Mouse (Mus musculus): ENCODE data around the gene Asap2. TPM values are rescaled to one million over a fixed set of nuclear protein-coding genes. Genes with fewer than 3 reads are reported as not detected.

Asap2 gene
- polyA plus RNA-seq, 1 experiment: 5.6 TPM

DNA sequence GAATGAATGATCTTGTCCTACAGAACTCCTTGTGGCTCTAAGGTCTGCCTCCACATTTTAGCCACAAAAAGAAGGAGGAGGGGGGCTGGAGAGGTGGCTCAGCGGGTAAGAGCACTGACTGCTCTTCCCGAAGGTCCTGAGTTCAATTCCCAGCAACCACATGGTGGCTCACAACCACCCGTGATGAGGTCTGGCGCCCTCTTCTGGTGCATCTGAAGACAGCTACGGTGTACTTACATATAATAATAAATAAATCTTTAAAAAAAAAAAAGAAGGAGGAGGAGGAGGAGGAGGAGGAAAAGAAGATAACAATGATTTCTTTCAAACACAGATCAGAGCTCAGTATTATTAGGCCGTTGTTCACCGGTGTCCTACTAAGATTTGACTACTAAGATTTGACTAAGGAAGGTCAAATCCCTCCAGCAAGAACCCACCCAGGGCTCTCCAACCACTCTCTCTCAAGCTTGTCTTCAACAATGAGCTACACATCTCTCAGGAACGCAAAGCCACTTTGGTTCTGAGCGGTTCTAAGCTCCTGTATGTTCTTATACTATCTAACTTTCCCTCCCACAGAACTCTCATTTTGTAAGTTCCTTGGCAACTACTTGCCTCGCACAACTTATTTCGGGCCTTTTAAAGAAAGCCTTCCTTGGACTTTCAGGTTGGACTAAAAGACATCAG, 294.6 kb downstream of the Asap2 start, which contains the start of gene Cpsf3:
Cpsf3 (plus strand) TSS at position 631 of the 681 bp plus-strand sequence.
- no peak for TF ChIP-seq FOSL1 (IDR thresholded peaks at IDR 0.05; ENCODE audit: insufficient read depth, low read length, poor library complexity, severe bottlenecking)
- no peak for TF ChIP-seq CEBPB (IDR thresholded peaks at IDR 0.05; ENCODE audit: low read depth)
- no peak for TF ChIP-seq MYOD1 (IDR thresholded peaks at IDR 0.05; ENCODE audit: control insufficient read depth, insufficient read length, low read depth)
- TF ChIP-seq USF1 (IDR thresholded peaks at IDR 0.05; ENCODE audit: low read depth): no peak
- TF ChIP-seq MAX (IDR thresholded peaks at IDR 0.05): no peak
- no peak for TF ChIP-seq CTCF (IDR thresholded peaks at IDR 0.05; ENCODE audit: control insufficient read depth, insufficient read depth, insufficient read length)
- TF ChIP-seq MYOG (IDR thresholded peaks at IDR 0.05; ENCODE audit: control insufficient read depth, extremely low read depth, insufficient read length): no peak
- H3K27me3 ChIP-seq (ENCODE audit: control insufficient read depth, insufficient read depth, insufficient read length): no peaks in the 10 kb centered on the region
- H3K4me3 ChIP-seq (ENCODE audit: insufficient read depth, poor library complexity, severe bottlenecking): peak within 1 kb of the TSS; percentile 80
- peak within 1 kb of the TSS; percentile 95 for H3ac ChIP-seq (ENCODE audit: control insufficient read depth, insufficient read length, low read depth)
- peaks cover 21% of the 10 kb centered on the region for H3K79me3 ChIP-seq (ENCODE audit: low read depth)
- H3K79me2 ChIP-seq (ENCODE audit: control insufficient read depth, insufficient read depth): peaks cover 50% of the 10 kb centered on the region
- peaks cover 10% of the 10 kb centered on the region for H3K36me3 ChIP-seq (ENCODE audit: control insufficient read depth, insufficient read depth)

DNA sequence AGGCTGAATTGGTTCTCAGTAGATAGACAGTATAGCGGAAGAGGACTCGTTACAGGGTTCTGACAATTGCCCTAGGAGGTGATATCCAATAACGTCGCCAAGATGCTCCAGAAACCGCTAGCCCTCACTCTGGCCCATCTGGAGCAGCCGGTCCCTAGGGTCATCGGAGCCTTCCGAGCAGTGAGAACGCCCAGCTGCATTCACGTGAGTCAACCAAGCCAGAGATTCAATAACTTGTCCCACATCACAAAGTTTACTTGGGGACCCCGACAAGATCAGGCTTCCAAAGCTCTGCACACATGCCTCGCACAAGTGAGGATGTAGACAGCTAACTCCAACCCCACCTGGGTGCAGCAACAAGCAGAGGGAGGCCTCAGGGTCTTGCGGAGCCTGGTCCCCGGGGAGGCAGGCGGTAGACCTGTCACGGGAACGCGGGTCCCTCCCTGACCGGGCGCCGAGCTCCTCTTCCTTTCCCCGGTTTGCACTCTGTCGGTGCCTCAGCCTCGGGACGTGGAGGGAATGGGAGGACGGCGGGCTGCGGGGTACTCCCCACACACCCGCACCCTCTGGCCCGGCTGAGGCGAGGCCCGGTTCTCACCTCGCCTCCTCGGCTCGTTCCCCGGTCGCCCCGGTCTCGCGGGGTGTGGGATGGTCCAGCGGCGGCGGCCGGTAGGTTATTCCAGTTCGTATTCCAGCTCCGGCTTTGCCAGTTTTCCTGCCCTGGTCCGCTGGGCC, 295.4 kb downstream of the Asap2 start:
- no peak for TF ChIP-seq FOSL1 (IDR thresholded peaks at IDR 0.05; ENCODE audit: insufficient read depth, low read length, poor library complexity, severe bottlenecking)
- Histone ChIP-seq H3K36me3 (ENCODE audit: control insufficient read depth, insufficient read depth) (peaks cover 16% of the 10 kb centered on the region), H3K4me3 (ENCODE audit: insufficient read depth, poor library complexity, severe bottlenecking) (peak overlapping the region; percentile 80), H3K79me2 (ENCODE audit: control insufficient read depth, insufficient read depth) (peaks cover 52% of the 10 kb centered on the region), H3ac (ENCODE audit: control insufficient read depth, insufficient read length, low read depth) (peak overlapping the region; percentile 95), H3K79me3 (ENCODE audit: low read depth) (peaks cover 21% of the 10 kb centered on the region), H3K27me3 (ENCODE audit: control insufficient read depth, insufficient read depth, insufficient read length) (no peaks in the 10 kb centered on the region)

DNA sequence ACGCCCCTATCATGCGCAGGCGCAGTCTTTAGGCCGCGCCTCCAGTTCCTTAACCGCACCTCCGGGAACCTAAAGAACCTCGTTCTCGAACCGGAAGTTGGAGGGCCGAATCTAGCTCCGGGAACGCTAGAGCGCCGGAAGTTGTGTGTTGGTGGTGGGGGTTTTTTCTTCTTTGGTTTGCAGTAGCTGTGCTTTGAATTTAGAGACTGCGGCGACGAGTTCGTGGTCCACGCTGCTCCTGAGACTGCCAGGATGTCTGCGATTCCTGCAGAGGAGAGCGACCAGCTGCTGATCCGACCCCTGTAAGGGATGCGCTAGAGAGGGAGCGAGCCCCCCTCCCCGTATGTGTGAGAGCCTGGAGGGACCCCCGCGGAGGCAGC, 296.0 kb downstream of the Asap2 start, which contains the start of gene Itgb1bp1:
Itgb1bp1 (minus strand) TSS at position 42 of the 380 bp plus-strand sequence.
- Histone ChIP-seq H3K36me3 (ENCODE audit: control insufficient read depth, insufficient read depth) (peaks cover 21% of the 10 kb centered on the region), H3K4me3 (ENCODE audit: insufficient read depth, poor library complexity, severe bottlenecking) (peak within 1 kb of the TSS; percentile 80), H3K79me2 (ENCODE audit: control insufficient read depth, insufficient read depth) (peaks cover 52% of the 10 kb centered on the region), H3K27me3 (ENCODE audit: control insufficient read depth, insufficient read depth, insufficient read length) (no peaks in the 10 kb centered on the region), H3K79me3 (ENCODE audit: low read depth) (peaks cover 21% of the 10 kb centered on the region), H3ac (ENCODE audit: control insufficient read depth, insufficient read length, low read depth) (peak within 1 kb of the TSS; percentile 95)
- TF ChIP-seq FOSL1 (IDR thresholded peaks at IDR 0.05; ENCODE audit: insufficient read depth, low read length, poor library complexity, severe bottlenecking): no peak
- no peak for TF ChIP-seq CEBPB (IDR thresholded peaks at IDR 0.05; ENCODE audit: low read depth)
- peak; percentile 48 for TF ChIP-seq MAX (IDR thresholded peaks at IDR 0.05)

- TF ChIP-seq CEBPB (IDR thresholded peaks at IDR 0.05; ENCODE audit: low read depth): no peak
- TF ChIP-seq MAX (IDR thresholded peaks at IDR 0.05): peak; percentile 91
- TF ChIP-seq USF1 (IDR thresholded peaks at IDR 0.05; ENCODE audit: low read depth): peak; percentile 40
- TF ChIP-seq FOSL1 (IDR thresholded peaks at IDR 0.05; ENCODE audit: insufficient read depth, low read length, poor library complexity, severe bottlenecking): no peak
- no peak for TF ChIP-seq CTCF (IDR thresholded peaks at IDR 0.05; ENCODE audit: control insufficient read depth, insufficient read depth, insufficient read length)
- TF ChIP-seq MYOD1 (IDR thresholded peaks at IDR 0.05; ENCODE audit: control insufficient read depth, insufficient read length, low read depth): no peak
- TF ChIP-seq MYOG (IDR thresholded peaks at IDR 0.05; ENCODE audit: control insufficient read depth, extremely low read depth, insufficient read length): no peak
- Histone ChIP-seq H3ac (ENCODE audit: control insufficient read depth, insufficient read length, low read depth) (peak overlapping the region; percentile 95), H3K79me3 (ENCODE audit: low read depth) (peaks cover 21% of the 10 kb centered on the region), H3K4me3 (ENCODE audit: insufficient read depth, poor library complexity, severe bottlenecking) (peak overlapping the region; percentile 80), H3K36me3 (ENCODE audit: control insufficient read depth, insufficient read depth) (peaks cover 26% of the 10 kb centered on the region), H3K27me3 (ENCODE audit: control insufficient read depth, insufficient read depth, insufficient read length) (no peaks in the 10 kb centered on the region), H3K79me2 (ENCODE audit: control insufficient read depth, insufficient read depth) (peaks cover 52% of the 10 kb centered on the region)
These were observed 296.7 kb downstream of the Asap2 start for GRCm38 (mm10) chr12:21286712-21287650.

DNA sequence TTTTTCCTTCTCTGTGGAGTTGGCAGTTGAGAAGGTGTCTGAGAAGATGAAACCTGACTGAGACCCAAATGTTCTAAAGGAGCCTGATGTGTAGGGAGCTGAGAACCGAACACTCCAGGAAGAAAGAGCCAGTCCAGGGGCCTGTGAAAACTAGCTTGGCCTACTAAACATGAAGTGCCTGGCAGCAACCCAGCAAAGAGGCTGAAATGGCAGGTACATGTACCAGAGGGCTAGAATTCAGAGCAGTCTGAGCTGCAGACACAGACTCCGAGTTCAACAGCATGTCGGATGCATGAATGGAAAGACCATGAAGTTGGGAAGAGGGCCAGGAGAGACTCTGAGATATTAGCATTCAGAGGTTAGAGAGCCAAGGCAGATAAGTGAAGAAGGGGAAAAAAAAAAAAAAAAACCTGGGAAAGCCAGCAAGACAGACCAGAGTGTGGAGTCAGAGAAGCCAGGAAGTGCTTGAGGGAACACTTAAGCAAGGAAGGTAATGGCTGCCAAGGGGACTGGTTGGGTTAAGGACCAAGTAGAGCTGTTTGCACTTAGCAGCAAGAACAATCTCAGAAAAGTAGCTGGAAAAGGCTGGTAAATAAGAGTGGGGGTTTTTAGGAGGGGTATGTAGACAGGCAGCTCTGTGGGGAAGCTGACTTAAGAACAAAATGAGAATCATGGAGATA, 298.6 kb downstream of the Asap2 start:
- H3K36me3 ChIP-seq (ENCODE audit: control insufficient read depth, insufficient read depth): peaks cover 44% of the 10 kb centered on the region
- no peak overlapping the region for H3K4me3 ChIP-seq (ENCODE audit: insufficient read depth, poor library complexity, severe bottlenecking)
- no peak overlapping the region for H3ac ChIP-seq (ENCODE audit: control insufficient read depth, insufficient read length, low read depth)
- no peaks in the 10 kb centered on the region for H3K27me3 ChIP-seq (ENCODE audit: control insufficient read depth, insufficient read depth, insufficient read length)
- TF ChIP-seq MAX (IDR thresholded peaks at IDR 0.05): no peak
- peaks cover 21% of the 10 kb centered on the region for H3K79me3 ChIP-seq (ENCODE audit: low read depth)
- peaks cover 47% of the 10 kb centered on the region for H3K79me2 ChIP-seq (ENCODE audit: control insufficient read depth, insufficient read depth)

Measured in C2C12 (cell line).